Mouse (Mus musculus): ENCODE data around the gene Thbs3.

The Thbs3 gene

DNA sequence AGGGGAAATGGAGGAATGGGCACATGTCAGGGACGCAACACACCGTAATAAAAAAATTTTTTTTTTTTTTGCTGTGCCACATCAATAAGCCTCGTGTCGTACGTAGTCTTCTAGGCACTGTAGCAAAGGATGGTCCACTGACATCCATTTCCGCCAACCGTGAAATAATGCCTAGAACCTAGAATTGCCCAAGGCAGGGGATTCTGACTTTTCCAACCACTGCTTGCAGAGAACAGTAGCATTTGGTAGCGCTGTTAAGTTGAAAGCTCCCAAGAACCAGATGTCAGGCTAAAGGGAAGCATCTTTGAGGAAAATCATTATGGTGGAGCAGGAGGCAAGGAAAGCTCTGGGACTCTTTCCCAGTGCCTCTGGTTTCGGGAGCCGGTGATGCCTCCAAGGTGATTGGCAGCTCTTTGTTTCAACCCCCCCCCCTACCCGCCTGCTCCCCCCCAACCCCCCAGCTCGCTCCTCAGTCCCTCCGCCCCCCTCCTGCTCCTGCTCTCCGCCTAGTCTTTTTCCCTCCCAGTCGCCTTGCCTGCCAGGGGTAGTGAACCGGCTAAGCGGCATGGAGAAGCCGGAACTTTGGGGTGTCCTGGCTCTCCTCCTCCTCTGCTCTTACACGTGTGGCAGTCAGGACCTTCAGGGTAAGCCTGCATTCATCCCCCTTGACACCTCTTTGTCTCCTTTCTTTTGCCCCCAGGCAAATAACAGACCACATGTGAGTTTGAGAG lies at the start of gene Thbs3:
Gene Thbs3, plus strand, starts transcription at position 500 of the 731 bp plus-strand sequence.
- in situ Hi-C loops (cut with MboI, MseI): loop anchor here (5.0 kb wide), 1 partner anchor 98 kb away; no protein-coding TSS in a partner anchor

DNA sequence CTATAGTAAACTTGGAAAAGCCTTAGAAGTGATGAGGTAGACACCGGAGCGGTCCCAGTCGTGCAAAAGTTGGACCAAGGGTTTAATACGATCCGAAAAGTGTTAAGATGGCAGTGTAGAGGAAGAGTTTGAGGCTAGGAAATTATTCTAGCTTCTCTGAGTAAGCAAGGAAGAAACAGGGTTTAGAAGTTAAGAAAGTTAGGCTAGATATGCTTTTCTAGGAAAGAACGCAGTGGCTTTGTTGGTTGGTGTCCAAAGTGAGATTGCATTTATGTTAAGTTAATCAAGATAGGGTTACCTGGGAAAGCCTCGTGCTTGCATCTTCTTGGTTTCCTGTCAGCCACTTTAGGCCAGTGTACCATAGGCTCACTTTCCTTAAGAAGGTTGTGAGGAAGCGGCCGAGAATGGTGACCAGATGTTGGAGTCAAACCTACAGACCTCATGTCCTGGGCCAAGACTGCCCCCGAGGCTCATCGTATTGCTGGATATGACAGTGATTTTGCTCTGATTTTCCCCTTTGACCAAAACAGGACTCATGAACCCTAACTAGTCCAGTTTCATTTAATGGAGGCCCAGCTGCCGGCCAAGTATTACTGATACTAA lies 49.6 kb upstream of the Thbs3 start:
- in situ Hi-C loops (cut with MboI, MseI): no loop called here

DNA sequence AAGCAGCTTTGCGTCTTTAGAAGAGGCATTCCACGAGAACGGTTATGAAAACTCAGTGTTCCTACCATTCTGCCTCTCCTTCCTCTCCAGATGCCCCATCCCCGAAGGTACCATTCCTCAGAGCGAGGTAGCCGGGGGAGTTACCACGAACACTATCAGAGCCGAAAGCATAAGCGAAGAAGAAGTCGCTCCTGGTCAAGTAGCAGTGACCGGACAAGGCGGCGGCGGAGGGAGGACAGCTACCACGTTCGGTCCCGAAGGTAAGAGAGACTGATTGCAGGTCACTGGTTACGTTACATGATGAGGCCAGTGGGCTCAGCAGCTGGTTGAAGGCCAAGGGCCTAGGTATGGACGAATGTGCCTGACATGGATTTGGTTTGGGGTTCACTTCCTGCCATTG lies 48.0 kb upstream of the Thbs3 start:
- in situ Hi-C loops (cut with MboI, MseI): no loop called here

DNA sequence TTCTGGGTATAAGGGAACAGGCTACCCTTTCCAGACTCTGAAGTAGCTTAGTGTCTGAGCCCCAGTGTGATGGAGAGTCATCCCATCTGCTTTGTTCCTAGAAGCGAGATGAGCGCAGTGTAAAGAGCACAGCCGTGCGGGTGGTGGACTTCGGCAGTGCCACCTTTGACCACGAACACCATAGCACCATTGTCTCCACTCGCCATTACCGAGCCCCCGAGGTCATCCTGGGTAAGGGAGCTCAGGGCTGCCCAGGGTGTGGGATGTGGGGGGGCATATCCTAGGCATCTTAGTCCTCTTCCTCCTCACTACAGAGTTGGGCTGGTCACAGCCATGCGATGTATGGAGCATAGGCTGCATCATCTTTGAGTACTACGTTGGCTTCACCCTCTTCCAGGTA lies 40.1 kb upstream of the Thbs3 start:
- in situ Hi-C loops (cut with MboI, MseI): loop anchor here (25.0 kb wide), 1 partner anchor 887 kb away; the partner anchor contains the start of genes 4933434E20Rik, Tpm3 and Ubap2l

DNA sequence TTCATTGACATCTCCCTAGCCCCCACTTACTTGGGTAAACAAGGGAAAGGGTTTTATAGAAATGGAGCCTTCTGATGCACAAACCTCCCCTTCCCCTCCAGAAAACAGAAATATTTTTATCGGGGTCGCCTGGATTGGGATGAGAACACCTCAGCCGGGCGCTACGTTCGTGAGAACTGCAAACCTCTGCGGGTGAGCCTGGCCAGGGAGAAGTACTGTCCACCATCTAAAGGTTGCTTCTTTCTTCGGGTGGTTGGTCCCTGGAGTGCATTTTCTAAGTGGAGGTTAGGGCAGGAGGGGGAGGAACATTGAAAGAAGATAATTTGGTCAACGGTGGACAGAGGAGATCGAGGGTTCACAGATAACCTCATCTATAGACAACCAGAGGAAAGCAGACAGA lies 39.4 kb upstream of the Thbs3 start:
- in situ Hi-C loops (cut with MboI, MseI): loop anchor here (25.0 kb wide), 1 partner anchor 887 kb away; the partner anchor contains the start of genes 4933434E20Rik, Tpm3 and Ubap2l

DNA sequence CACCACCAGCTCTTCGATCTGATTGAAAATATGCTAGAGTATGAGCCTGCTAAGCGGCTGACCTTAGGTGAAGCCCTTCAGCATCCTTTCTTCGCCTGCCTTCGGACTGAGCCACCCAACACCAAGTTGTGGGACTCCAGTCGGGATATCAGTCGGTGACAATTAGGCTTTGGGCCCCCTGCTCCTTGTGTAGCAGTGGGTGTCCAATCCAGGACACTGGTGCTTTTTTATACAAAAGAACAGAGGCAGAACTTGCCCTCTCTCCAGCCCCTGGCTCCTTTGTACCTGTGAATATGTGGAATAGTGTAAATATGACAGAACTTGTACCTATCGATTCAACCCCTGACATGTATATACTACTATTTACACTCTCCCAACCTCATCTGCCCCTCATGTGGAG lies 38.6 kb upstream of the Thbs3 start:
- in situ Hi-C loops (cut with MboI, MseI): loop anchor here (25.0 kb wide), 1 partner anchor 886 kb away; the partner anchor contains the start of genes 4933434E20Rik, Tpm3 and Ubap2l

DNA sequence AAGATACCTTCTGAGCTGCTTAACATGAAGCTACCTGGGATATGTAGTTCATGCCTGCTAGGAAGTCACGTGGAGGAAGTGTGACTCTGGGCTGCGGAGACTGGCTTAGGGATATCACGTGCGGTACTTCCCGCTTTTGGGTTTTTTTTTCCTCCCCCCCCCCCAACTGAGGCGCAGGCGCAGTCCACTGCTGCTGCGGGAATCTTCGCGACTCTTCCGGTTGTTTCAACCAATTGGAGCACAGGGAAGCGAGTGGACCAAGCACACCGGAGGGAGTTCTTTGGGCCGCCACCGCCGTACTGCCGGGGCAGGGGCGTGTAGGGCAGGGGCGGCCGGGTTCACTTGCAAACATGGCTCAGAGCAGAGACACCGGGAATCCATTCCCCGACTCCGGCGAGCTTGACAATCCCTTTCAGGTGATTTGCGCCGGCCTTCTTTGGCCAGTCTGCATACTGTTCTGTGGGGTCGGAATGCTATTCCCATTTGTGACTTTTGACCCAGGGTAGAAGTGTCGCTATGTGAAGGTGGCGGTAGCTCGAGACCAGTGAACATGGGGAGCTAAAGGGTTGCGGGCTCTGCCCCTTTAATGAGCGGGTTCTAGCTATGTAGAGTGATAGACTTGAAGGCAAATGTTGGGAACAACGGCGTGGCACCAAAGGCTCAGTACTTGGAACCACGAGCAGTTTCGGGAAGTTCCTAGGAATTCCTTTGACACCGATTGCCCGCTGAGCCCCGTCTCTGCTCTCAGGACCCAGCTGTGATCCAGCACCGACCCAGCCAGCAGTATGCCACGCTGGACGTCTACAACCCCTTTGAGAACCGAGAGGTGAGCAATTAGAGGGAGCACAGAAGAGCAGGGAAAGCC lies 37.5 kb upstream of the Thbs3 start, which contains the start of gene Scamp3:
Gene Scamp3, plus strand, starts transcription at position 232 of the 865 bp plus-strand sequence.
- in situ Hi-C loops (cut with MboI, MseI): loop anchor here (25.0 kb wide), 1 partner anchor 885 kb away; the partner anchor contains the start of genes 4933434E20Rik, Tpm3 and Ubap2l

DNA sequence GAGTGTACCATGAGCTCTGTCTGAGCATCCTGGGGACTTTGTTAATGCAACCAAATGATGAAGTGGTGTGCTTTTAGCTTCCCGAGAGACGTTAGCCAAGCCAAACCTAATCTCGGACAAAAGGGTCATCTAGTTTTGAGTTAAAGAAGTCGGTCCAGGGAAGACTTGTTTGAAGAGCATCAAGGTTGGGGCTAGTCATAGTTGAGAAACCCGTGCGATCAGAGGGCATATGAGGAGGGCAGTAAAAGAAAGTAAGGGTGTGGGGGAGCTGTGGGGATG lies 36.9 kb upstream of the Thbs3 start:
- in situ Hi-C loops (cut with MboI, MseI): loop anchor here (25.0 kb wide), 1 partner anchor 884 kb away; the partner anchor contains the start of genes 4933434E20Rik, Tpm3 and Ubap2l

DNA sequence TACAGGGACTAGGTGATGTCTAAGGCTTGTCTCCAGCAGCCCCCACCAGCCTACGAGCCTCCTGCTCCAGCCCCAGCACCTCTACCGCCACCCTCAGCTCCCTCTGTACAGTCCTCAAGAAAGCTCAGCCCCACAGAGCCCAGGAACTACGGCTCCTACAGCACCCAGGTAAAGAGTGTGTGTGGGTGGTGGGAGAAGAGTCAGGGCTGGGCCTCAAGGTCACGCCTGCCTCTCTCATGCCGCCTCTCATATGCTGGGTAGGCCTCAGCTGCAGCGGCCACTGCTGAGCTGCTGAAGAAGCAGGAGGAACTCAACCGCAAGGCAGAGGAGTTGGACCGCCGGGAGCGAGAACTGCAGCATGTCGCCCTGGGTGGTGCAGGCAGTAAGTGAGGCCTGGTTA lies 35.9 kb upstream of the Thbs3 start:
- in situ Hi-C loops (cut with MboI, MseI): loop anchor here (25.0 kb wide), 1 partner anchor 883 kb away; the partner anchor contains the start of genes 4933434E20Rik, Tpm3 and Ubap2l

DNA sequence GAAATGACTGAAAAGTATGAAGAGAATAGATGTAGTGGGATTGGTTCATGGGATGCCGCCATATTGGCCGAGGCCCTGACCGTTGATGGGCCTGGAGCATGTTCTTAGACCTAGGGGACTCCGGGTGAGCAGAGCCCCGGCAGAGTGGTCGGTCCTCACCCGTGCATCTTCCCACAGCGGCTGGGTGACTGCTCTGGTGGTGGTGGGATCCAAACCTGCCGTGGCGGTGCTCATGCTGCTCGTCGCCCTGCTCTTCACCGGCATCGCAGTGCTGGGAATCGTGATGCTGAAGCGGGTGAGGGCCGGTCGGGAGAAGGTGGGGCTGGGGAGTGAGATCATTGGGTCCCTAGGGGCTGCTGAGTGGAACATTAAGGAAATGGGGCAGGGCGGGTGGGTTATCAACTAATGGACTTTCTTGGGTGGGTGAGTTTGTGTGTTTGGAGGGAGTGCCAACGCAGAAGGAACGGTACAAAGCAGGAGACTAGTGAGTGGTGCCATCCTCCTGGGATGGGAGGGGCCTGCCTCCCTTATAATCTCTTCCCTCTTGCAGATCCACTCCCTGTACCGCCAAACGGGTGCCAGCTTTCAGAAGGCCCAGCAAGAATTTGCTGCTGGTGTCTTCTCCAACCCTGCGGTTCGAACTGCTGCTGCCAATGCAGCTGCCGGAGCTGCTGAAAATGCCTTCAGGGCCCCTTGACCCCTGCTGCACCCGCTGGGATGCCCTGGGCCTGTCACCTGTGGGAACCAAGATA lies 33.1 kb upstream of the Thbs3 start:
- in situ Hi-C loops (cut with MboI, MseI): loop anchor here (25.0 kb wide), 1 partner anchor 880 kb away; the partner anchor contains the start of genes 4933434E20Rik, Tpm3 and Ubap2l

DNA sequence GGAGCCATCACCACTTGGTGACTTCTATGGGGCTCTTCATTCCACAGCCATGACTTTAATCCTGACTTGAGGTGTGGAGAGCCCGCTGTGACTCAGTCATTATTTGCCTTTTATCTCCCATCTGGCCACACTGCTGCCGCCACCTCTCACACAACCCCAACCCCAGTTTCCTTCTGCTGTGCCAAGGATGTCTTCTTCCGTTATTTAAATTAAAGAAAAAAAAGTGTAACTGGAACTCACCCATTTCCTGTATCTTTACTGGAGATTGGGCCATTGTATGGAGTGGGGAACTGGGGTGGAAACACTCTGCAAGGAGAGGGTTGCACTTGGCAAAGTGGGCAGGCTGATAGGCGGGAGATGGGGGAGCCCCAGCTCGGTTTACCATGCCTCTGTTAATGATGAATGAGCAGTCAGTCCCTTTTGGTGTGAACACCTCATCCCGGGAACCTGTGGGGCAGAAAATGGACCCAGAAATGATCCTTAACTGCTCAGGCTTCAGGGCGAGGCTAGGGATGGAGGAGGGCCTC lies 32.4 kb upstream of the Thbs3 start:
- in situ Hi-C loops (cut with MboI, MseI): loop anchor here (25.0 kb wide), 1 partner anchor 880 kb away; the partner anchor contains the start of genes 4933434E20Rik, Tpm3 and Ubap2l

DNA sequence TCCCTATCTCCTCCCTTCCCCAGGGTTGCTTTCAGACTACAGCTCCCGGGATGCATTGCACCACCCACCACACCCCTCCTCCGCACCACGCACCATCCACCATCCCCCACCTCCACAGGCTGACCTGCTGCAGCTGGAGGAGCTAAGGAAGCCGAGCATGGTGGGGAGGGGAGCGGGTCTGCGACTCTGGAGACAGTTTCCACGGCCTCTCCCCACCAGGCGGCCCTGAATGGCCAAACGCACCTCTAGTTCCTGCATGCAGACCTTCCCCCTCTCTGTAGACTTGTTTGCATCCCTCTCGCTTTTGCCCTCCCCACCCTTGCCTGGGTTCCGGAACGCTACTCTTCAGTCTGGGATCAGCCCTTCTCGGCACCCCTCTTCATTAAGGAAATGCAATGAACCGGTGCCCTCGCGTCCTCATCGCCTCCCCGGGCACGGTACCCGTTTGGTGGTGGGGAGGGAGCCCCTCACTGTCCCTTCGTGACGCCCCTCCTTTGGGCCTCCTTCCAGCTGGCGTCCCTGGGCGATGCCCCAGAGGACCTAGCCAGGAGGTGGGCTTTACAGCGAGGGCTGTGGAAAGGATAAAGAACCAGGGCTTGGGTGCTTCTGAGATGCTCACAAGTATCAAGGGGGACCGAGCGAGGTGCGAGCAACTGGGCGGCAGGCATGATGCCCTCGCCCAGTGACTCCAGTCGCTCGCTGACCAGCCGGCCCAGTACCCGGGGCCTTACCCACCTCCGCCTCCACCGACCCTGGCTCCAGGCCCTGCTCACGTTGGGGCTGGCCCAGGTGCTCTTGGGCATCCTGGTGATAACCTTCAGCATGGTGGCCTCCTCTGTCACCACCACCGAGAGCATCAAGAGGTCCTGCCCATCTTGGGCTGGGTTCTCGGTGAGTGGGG lies 31.7 kb upstream of the Thbs3 start, which contains the start of gene Fam189b:
Gene Fam189b, plus strand, starts transcription at position 86 of the 901 bp plus-strand sequence.
- in situ Hi-C loops (cut with MboI, MseI): loop anchor here (25.0 kb wide), 1 partner anchor 879 kb away; the partner anchor contains the start of genes 4933434E20Rik, Tpm3 and Ubap2l

DNA sequence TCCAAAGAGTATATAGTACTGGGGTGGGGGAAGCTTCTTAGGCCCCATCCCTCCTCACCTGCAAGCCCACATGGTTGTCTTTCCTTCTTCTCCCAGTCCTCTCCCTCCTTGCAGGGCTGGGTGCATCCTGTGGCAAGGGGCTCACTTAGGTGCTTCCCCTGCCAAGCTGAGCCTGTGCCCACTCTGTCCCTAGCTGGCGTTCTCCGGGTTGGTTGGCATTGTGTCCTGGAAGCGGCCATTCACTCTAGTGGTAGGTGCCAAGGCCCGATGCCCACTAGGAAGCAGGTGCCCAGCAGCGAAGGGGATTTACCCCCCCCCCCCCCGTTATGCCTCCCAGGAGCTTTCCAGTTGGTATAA lies 31.0 kb upstream of the Thbs3 start:
- in situ Hi-C loops (cut with MboI, MseI): loop anchor here (25.0 kb wide), 1 partner anchor 878 kb away; the partner anchor contains the start of genes 4933434E20Rik, Tpm3 and Ubap2l

DNA sequence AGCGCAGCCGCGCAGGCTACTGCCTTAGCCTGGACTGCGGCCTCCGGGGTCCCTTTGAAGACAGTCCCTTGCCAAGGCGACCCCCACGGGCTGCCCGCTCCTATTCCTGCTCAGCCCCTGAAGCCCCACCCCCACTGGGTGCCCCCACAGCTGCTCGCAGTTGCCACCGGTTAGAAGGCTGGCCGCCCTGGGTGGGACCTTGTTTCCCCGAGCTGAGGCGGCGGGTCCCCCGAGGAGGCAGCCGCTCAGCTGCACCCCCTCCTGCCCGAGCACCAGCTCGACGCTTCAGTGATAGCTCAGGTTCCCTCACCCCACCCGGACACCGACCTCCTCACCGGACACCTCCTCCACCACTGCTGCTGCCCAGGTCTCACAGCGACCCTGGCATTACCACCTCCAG lies 27.8 kb upstream of the Thbs3 start:
- in situ Hi-C loops (cut with MboI, MseI): loop anchor here (25.0 kb wide), 1 partner anchor 875 kb away; the partner anchor contains the start of genes 4933434E20Rik, Tpm3 and Ubap2l

DNA sequence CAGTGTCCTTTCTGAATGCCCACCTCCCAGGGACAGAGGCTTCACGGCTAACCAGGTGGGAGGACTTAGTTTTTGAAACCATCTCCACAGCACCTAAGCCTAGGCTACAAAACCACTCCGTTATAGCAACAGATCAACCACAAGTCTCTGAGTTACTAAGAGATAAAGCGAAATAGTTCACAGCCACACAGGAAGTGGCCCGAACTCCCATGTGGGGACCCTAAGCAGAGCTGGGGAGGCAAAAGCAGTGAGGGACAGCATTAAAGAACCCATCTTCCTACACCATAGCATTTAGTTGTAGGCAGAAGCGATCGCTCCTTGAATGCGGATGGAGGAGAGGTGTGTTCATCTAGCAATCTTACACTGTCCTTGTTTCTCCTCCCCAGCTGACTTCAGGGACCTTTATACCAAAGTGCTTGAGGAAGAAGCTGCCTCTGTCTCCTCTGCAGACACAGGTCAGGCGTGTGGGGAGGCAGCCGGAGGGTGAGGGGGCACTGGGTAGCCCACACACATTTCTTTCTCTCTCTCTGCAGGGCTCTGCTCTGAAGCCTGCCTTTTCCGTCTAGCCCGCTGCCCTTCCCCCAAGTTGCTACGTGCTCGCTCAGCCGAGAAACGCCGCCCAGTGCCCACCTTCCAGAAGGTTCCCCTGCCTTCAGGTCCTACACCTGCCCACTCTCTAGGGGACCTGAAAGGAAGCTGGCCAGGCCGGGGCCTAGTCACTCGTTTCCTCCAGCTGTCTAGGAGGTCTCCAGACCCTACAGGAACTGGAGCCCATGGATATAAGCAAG lies 27.1 kb upstream of the Thbs3 start:
- in situ Hi-C loops (cut with MboI, MseI): loop anchor here (25.0 kb wide), 1 partner anchor 874 kb away; the partner anchor contains the start of genes 4933434E20Rik, Tpm3 and Ubap2l

DNA sequence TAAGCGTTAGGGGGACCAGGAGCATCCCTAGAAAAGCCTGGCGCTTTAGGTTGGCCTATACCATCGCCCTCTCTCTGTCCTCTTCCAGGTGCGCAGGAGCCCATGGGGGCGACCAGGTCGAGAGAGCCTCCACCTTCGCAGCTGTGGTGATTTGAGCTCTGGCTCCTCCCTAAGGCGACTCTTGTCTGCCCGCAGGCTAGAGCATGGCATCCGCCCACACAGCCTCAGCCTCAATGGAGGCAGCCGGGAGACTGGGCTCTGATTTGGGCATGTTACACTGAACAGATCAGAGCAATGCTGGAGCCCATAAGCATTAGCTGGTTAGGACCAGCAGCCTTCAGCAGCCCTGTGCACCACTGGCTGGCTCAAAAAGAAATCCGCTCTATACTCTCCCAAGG lies 26.5 kb upstream of the Thbs3 start:
- in situ Hi-C loops (cut with MboI, MseI): loop anchor here (25.0 kb wide), 1 partner anchor 874 kb away; the partner anchor contains the start of genes 4933434E20Rik, Tpm3 and Ubap2l

DNA sequence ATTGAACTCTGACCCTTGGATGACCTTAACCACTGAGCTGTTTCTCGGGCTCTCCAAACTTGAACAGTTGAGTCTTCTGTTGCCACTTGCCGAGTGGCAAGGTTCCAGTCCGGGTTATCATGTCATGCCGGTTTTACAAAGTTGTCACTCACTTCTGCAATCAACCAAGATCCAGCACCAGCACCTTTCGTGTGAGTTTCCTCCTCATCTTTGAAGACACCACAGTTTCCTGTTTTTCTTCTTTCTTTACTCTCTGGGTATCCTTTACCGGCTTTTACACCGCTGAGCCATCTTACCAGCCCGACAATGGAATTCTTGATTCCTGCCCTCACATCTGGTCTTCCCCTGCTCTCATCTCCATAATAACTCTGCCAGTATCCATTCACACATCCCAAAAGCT lies 24.5 kb upstream of the Thbs3 start:
- in situ Hi-C loops (cut with MboI, MseI): loop anchor here (25.0 kb wide), 1 partner anchor 872 kb away; the partner anchor contains the start of genes 4933434E20Rik, Tpm3 and Ubap2l

DNA sequence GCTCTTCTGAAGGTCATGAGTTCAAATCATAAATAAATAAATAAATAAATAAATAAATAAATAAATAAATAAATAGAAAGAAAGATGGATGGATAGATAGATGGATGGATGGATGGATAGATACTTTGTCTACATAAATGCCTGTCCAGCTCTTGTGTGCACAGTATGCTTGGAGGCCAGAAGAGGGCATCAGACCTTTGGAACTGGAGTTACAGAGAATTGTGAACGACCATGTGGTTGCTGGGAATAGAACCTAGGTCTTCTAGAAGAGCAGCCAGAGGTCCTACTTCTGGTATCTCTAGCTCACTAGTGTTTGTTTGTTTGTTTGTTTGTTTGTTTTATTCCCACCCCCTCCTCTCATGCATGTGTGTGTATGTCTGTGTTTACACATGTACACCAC lies 21.6 kb upstream of the Thbs3 start:
- in situ Hi-C loops (cut with MboI, MseI): loop anchor here (25.0 kb wide), 1 partner anchor 869 kb away; the partner anchor contains the start of genes 4933434E20Rik, Tpm3 and Ubap2l
